Mouse (Mus musculus): ENCODE measurements around the gene Sema3g. TPM values are rescaled to one million over a fixed set of nuclear protein-coding genes. Genes with fewer than 3 reads are reported as not detected.

Gene Sema3g
- total and polyA plus RNA-seq, 2 experiments from 2014 or later = 0.90 to 12.7 TPM

DNA sequence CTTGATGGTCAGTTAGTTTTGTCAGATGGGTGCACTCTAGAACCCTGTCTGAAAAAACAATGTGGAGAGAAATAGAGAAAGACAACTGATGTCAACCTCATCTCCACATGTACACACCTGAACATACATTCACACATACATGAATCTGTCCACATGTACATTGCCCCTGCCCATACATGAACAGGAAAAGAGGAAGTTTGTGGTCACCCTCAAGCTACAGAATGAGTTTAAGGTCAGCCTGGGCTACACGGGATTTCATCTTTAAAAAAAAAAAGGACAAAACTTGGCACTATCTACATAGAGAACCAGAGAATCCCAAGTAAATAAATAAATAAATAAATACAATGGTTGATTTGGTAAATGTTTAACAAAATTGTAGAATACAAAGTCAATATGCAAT lies 27.1 kb downstream of the Sema3g start:
- WGBS = 73% methylated on average over 1 of the region's 1 CpGs
- no peak for DNase-seq (ENCODE audit: low spot score)
- Histone ChIP-seq H3K27me3 (ENCODE audit: control insufficient read depth, insufficient read depth, low read length) (no peaks in the 10 kb centered on the region), H3K27ac (ENCODE audit: low read depth) (no peak overlapping the region), H3K4me3 (ENCODE audit: low read depth, low read length) (no peak overlapping the region), H3K9me3 (replicated peaks; ENCODE audit: control insufficient read depth, low read length) (no peaks in the 10 kb centered on the region), H3K4me1 (ENCODE audit: control insufficient read depth, insufficient read depth) (0 out of 2 replicates have a peak, but pooled peaks cover 5% of the 10 kb centered on the region), H3K9ac (replicated peaks; ENCODE audit: low read depth, low read length) (no peak overlapping the region), H3K4me2 (ENCODE audit: low read depth, low read length) (no peak overlapping the region), H3K36me3 (replicated peaks; ENCODE audit: control insufficient read depth, insufficient read depth, low read length) (no peaks in the 10 kb centered on the region)
- no peak for ATAC-seq (ENCODE audit: insufficient read depth, low read depth)
- TF ChIP-seq CTCF (IDR thresholded peaks at IDR 0.05; ENCODE audit: low read depth) = no peak
- no peak for TF ChIP-seq EP300 (IDR thresholded peaks at IDR 0.05; ENCODE audit: low read depth)

DNA sequence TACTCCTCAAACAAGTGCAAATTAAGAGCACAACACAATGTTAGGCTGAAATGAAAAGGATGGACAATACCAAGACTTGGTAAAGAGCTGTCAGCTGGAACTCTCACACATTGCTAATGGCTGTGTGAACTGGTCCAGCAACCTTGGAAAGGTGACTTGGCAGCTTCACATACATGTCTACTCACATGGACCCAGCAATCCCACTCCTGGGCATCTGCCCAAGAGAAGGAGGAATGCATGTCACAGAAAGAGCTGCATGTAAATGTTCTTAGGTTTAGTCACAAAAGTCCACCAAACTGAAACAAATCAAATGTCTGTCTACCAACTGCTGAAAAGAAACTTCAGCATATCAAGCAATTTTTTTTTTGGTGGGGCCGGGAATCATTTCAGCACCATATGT lies 28.3 kb downstream of the Sema3g start:
- WGBS = 27% methylated on average over 1 of the region's 1 CpGs

DNA sequence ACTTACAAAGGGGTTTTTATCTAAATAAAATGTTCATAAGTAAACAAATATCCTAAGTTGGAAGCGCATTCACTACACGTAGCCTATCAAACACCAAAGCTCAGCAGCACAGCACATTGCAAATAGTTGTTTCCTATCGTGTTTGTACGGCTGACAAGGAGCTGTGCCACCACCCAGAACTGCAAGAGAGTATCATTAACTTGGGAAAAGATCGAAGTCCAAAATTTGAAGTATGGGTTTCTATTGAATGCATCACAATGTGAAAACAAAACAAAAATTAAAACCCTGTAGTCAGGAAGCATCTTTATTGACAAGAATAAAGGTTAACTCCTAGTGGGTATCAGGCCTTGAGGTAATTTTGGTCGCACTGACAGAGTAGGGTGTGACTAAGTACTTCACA lies 30.7 kb downstream of the Sema3g start:
- Histone ChIP-seq H3K27me3 (ENCODE audit: control insufficient read depth, insufficient read depth, low read length) (no peaks in the 10 kb centered on the region), H3K4me2 (ENCODE audit: low read depth, low read length) (no peak overlapping the region), H3K9ac (replicated peaks; ENCODE audit: low read depth, low read length) (no peak overlapping the region), H3K27ac (ENCODE audit: low read depth) (no peak overlapping the region), H3K4me1 (ENCODE audit: control insufficient read depth, insufficient read depth) (peaks cover 18% of the 10 kb centered on the region), H3K9me3 (replicated peaks; ENCODE audit: control insufficient read depth, low read length) (no peaks in the 10 kb centered on the region), H3K4me3 (ENCODE audit: low read depth, low read length) (no peak overlapping the region), H3K36me3 (replicated peaks; ENCODE audit: control insufficient read depth, insufficient read depth, low read length) (peaks cover 4% of the 10 kb centered on the region; the same call in 1 of the 2 replicates)
- WGBS = 93% methylated on average over 6 of the region's 6 CpGs
- TF ChIP-seq CTCF (IDR thresholded peaks at IDR 0.05; ENCODE audit: low read depth) = no peak
- no peak for TF ChIP-seq EP300 (IDR thresholded peaks at IDR 0.05; ENCODE audit: low read depth)
- no peak for DNase-seq (ENCODE audit: low spot score)
- ATAC-seq (ENCODE audit: insufficient read depth, low read depth) = no peak

More for the DNA sequence above, 28.3 kb downstream of the Sema3g start:
- Histone ChIP-seq H3K4me2 (ENCODE audit: low read depth, low read length) (no peak overlapping the region), H3K4me1 (ENCODE audit: control insufficient read depth, insufficient read depth) (0 out of 2 replicates have a peak, but pooled peaks cover 11% of the 10 kb centered on the region), H3K27me3 (ENCODE audit: control insufficient read depth, insufficient read depth, low read length) (no peaks in the 10 kb centered on the region), H3K9ac (replicated peaks; ENCODE audit: low read depth, low read length) (no peak overlapping the region), H3K4me3 (ENCODE audit: low read depth, low read length) (no peak overlapping the region), H3K9me3 (replicated peaks; ENCODE audit: control insufficient read depth, low read length) (no peaks in the 10 kb centered on the region), H3K36me3 (replicated peaks; ENCODE audit: control insufficient read depth, insufficient read depth, low read length) (no peaks in the 10 kb centered on the region), H3K27ac (ENCODE audit: low read depth) (peak overlapping the region; percentile 53)
- DNase-seq (ENCODE audit: low spot score) (no peak), ATAC-seq (ENCODE audit: insufficient read depth, low read depth) (no peak; the same call in 1 of the 2 replicates)
- TF ChIP-seq CTCF (IDR thresholded peaks at IDR 0.05; ENCODE audit: low read depth) (no peak), EP300 (IDR thresholded peaks at IDR 0.05; ENCODE audit: low read depth) (no peak)

DNA sequence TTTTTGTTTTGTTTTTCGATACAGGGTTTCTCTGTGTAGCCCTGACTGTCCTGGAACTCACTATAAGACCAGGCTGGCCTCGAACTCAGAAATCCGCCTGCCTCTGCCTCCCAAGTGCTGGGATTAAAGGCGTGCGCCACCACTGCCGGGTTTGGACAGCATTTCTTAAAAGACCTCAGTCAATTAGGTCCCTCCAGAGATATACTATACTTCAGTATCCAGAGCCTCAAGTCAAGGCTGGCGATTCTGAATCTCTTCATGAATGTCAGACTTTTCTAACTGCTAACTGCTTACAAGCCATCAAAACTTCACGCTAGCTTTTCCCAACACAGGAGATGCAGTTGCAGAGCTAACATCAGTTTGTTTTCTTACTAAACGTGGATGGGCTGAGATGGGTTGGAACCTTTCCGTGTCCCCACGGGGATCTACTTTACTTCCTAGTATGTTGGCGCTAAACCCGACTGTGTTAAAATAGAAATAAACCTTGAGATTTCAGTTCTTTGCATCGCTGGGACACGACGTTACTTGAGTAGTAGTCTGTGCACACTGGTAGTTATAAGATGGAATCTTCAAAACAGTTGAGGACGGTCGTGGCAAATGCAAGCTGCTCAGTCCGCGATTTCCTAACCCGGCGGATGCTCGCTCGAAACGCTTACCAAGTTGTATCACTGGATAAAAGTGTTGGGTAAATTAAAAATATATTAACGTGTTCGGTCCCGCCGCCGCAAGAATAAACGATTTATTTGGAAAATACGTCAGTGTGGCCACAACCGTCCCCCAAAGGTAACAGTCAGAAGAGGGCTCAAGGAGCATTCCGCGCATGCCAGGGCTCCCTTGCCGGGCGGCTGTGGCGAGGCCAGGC lies 32.8 kb downstream of the Sema3g start:
- TF ChIP-seq CTCF (IDR thresholded peaks at IDR 0.05; ENCODE audit: low read depth) (0 out of 2 replicates have a peak, but pooled peaks have one; percentile 2), EP300 (IDR thresholded peaks at IDR 0.05; ENCODE audit: low read depth) (no peak; the same call in 1 of the 2 replicates)
- 15% methylated on average over 38 of the region's 38 CpGs for WGBS
- peak overlapping the region; percentile 98 for H3K4me3 ChIP-seq (ENCODE audit: low read depth, low read length)

DNA sequence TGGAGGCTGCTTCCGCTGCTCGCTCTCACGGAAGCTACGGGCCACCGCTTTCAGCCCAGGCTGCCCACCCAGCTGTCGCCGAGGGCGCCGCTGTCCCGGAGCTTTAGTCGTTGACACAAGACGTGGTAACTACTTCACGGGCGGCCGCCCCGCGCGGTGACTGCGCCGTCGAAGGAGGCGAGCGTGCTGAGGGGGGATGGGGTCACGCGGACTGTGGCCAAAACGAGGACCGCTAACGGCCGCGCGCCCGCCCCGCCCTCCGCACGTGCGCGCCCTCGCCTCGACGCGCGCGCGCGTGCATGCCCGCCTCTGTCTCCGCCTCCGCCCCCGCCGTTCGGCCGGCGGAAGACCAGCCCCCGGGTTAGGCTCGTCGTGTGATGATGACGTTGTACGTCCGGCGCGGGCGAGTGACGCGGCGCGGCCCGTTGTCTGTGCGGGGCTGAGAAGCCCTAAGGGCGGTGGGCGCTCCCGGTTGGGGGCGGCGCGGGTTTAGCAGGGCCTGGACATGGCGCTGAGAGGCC lies 33.5 kb downstream of the Sema3g start, which contains the start of the genes Phf7 and Bap1:
Gene Phf7 (minus strand): TSS at position 234 of the 521 bp plus-strand sequence.
Gene Bap1 (plus strand): TSS at position 367 of the 521 bp plus-strand sequence.
- peak; percentile 91 for ATAC-seq (ENCODE audit: insufficient read depth, low read depth)
- WGBS = under 1% methylated on average over 73 of the region's 75 CpGs
- H3K27me3 ChIP-seq (ENCODE audit: control insufficient read depth, insufficient read depth, low read length) = no peaks in the 10 kb centered on the region
- peak within 1 kb of the TSS; percentile 89 for H3K4me2 ChIP-seq (ENCODE audit: low read depth, low read length)
- H3K36me3 ChIP-seq (replicated peaks; ENCODE audit: control insufficient read depth, insufficient read depth, low read length) = peaks cover 31% of the 10 kb centered on the region
- no peaks in the 10 kb centered on the region for H3K9me3 ChIP-seq (replicated peaks; ENCODE audit: control insufficient read depth, low read length)
- peak within 1 kb of the TSS; percentile 98 for H3K4me3 ChIP-seq (ENCODE audit: low read depth, low read length)
- peak within 1 kb of the TSS; percentile 93 for H3K27ac ChIP-seq (ENCODE audit: low read depth)
- no peak for TF ChIP-seq CTCF (IDR thresholded peaks at IDR 0.05; ENCODE audit: low read depth)
- TF ChIP-seq EP300 (IDR thresholded peaks at IDR 0.05; ENCODE audit: low read depth) = peak; percentile 76
- H3K4me1 ChIP-seq (ENCODE audit: control insufficient read depth, insufficient read depth) = peaks cover 14% of the 10 kb centered on the region
- DNase-seq (ENCODE audit: low spot score) = peak; percentile 94
- H3K9ac ChIP-seq (replicated peaks; ENCODE audit: low read depth, low read length) = peak within 1 kb of the TSS; percentile 99

More for the DNA sequence above, 32.8 kb downstream of the Sema3g start:
- peak overlapping the region; percentile 99 for H3K9ac ChIP-seq (replicated peaks; ENCODE audit: low read depth, low read length)
- H3K27me3 ChIP-seq (ENCODE audit: control insufficient read depth, insufficient read depth, low read length) = no peaks in the 10 kb centered on the region
- no peaks in the 10 kb centered on the region for H3K9me3 ChIP-seq (replicated peaks; ENCODE audit: control insufficient read depth, low read length)
- DNase-seq (ENCODE audit: low spot score) (no peak), ATAC-seq (ENCODE audit: insufficient read depth, low read depth) (peak; percentile 84)
- H3K36me3 ChIP-seq (replicated peaks; ENCODE audit: control insufficient read depth, insufficient read depth, low read length) = peaks cover 24% of the 10 kb centered on the region
- H3K27ac ChIP-seq (ENCODE audit: low read depth) = peak overlapping the region; percentile 93
- H3K4me1 ChIP-seq (ENCODE audit: control insufficient read depth, insufficient read depth) = peaks cover 18% of the 10 kb centered on the region
- peak overlapping the region; percentile 64 for H3K4me2 ChIP-seq (ENCODE audit: low read depth, low read length)

Measured in heart, postnatal 0 days (tissue).